Comparison of ENCODE assay signal across 8 mouse cellular contexts in genomic region chr3:98085812-98086268, GRCm38 (mm10).
A peak's percentile ranks its signal among the peaks of the same experiment; 100 is the strongest.
DNase-seq lines count a peak whose midpoint lies in the region; TF ChIP-seq lines count a peak whose summit lies in the region.

No protein-coding gene starts in this region.

- H3K4me3 ChIP-seq in liver, adult 2 months (ENCODE audit: insufficient read depth, low read depth, low read length): no peak overlapping the region
- no peak overlapping the region for H3K4me3 ChIP-seq in cerebellum, adult 2 months (replicated peaks; ENCODE audit: insufficient read depth, low read depth, low read length)

- H3K36me3 ChIP-seq in liver, adult 2 months (ENCODE audit: control insufficient read depth, insufficient read depth, low read length): peaks cover 1% of the 10 kb centered on the region

- no peaks in the 10 kb centered on the region for H3K27me3 ChIP-seq in liver, adult 2 months (ENCODE audit: control insufficient read depth, insufficient read depth, low read length)
- H3K27me3 ChIP-seq in cerebellum, adult 2 months (ENCODE audit: control insufficient read depth, insufficient read depth, low read length): no peaks in the 10 kb centered on the region

- no peak for TF ChIP-seq POLR2A in liver, adult 2 months (IDR thresholded peaks at IDR 0.05; ENCODE audit: extremely low read depth, insufficient read depth, low read length)
- no peak for TF ChIP-seq POLR2A in cerebellum, adult 2 months (IDR thresholded peaks at IDR 0.05; ENCODE audit: borderline replicate concordance, insufficient read depth, low read length)

- TF ChIP-seq CTCF in liver, adult 2 months (IDR thresholded peaks at IDR 0.05; ENCODE audit: low read depth, low read length): no peak
- no peak for TF ChIP-seq CTCF in cerebellum, adult 2 months (IDR thresholded peaks at IDR 0.05; ENCODE audit: borderline replicate concordance, insufficient read depth, low read depth, low read length)

- 24% methylated on average over 5 of the region's 5 CpGs for WGBS in liver, adult 2 months
- 34% methylated on average over 5 of the region's 5 CpGs for WGBS in cerebellum, adult 2 months

- no peak overlapping the region for H3K9ac ChIP-seq in liver, adult 2 months (ENCODE audit: low read depth, low read length)

- peak; percentile 80 for DNase-seq in adrenal gland, adult 2 months
- DNase-seq in adrenal gland, postnatal 4 days (ENCODE audit: low spot score in 2 of 2): no peak
- DNase-seq in ovary, postnatal 36 days (ENCODE audit: low spot score): peak; percentile 46
- no peak for DNase-seq in ovary, postnatal 10 days (ENCODE audit: low spot score)
- peak; percentile 61 to 62 for DNase-seq in heart, adult 18-20 months
- DNase-seq in liver, adult 2 months (ENCODE audit: extremely low read depth, low read depth, low spot score): peak; percentile 46
- DNase-seq in frontal cortex, postnatal 25 days (ENCODE audit: low spot score in 2 of 2): no peak
- DNase-seq in cerebellum, adult 2 months: no peak

- peaks cover 16% of the 10 kb centered on the region for H3K79me2 ChIP-seq in liver, adult 2 months (ENCODE audit: control insufficient read depth, insufficient read depth, low read length)

- H3K27ac ChIP-seq in liver, adult 2 months (replicated peaks; ENCODE audit: insufficient read depth, low read depth, low read length): peak overlapping the region; percentile 39; the same call in 1 of the 2 replicates
- H3K27ac ChIP-seq in cerebellum, adult 2 months (ENCODE audit: insufficient read depth, low read length): no peak overlapping the region

- peaks cover 33% of the 10 kb centered on the region for H3K4me1 ChIP-seq in liver, adult 2 months (ENCODE audit: control insufficient read depth, insufficient read depth, low read length)
- peaks cover 4% of the 10 kb centered on the region; the same call in 1 of the 2 replicates for H3K4me1 ChIP-seq in cerebellum, adult 2 months (ENCODE audit: control insufficient read depth, insufficient read depth, low read length)

Comparison
In these comparisons a context has a peak if more than half of its experiments do, and no peak if none do; other contexts are left out.
1. DNase-seq: peak in adrenal gland, adult 2 months (single experiment), ovary, postnatal 36 days (single experiment), heart, adult 18-20 months (2 of 2) and liver, adult 2 months (single experiment); none in adrenal gland, postnatal 4 days (0 of 2), ovary, postnatal 10 days (single experiment), frontal cortex, postnatal 25 days (0 of 2) and cerebellum, adult 2 months (0 of 2).